Mouse (Mus musculus): ENCODE data around the gene Spag7.

GRCm38 (mm10) chr11:70643051-70643450 lies 26.2 kb downstream of the Spag7 start:
- TF ChIP-seq HCFC1 (IDR thresholded peaks at IDR 0.05; ENCODE audit: borderline replicate concordance, insufficient read depth, low read length) (no peak), CHD2 (IDR thresholded peaks at IDR 0.05; ENCODE audit: low read depth, low read length) (no peak), ZC3H11A (IDR thresholded peaks at IDR 0.05; ENCODE audit: borderline replicate concordance, low read depth, low read length) (no peak), ZNF384 (IDR thresholded peaks at IDR 0.05; ENCODE audit: low read depth, low read length) (no peak)
